Mouse (Mus musculus): ENCODE measurements at regions not wholly inside any gene's neighbourhood (a gene's known extent, or its start where the extent isn't known, plus 50 kb on each side); places are given as distances from the start of the nearest gene placed in this dataset.
A peak's percentile ranks its signal among the peaks of the same experiment; 100 is the strongest.
"Not testable (repeated sequence)": the region's sequence is repeated elsewhere in the genome, so short reads cannot be mapped to it uniquely, and the experiment has no call there.

GRCm38 (mm10) chr13:70260003-70260496, 377.4 kb downstream of the Ice1 start:
- DNase-seq = no peak
- Histone ChIP-seq H3K27ac (no peak overlapping the region), H3K4me3 (no peak overlapping the region)
- no peak for TF ChIP-seq CTCF (IDR thresholded peaks at IDR 0.05)
- intact Hi-C loops (cut with DNase I) = no loop called here

GRCm38 (mm10) chr13:70263654-70264053, 373.8 kb downstream of the Ice1 start:
- H3K27ac ChIP-seq = no peak overlapping the region
- DNase-seq = no peak
- no peak for TF ChIP-seq CTCF (IDR thresholded peaks at IDR 0.05)
- intact Hi-C loops (cut with DNase I) = no loop called here
- H3K4me3 ChIP-seq = no peak overlapping the region

GRCm38 (mm10) chr13:70276884-70277378, 360.5 kb downstream of the Ice1 start:
- intact Hi-C loops (cut with DNase I); H3K27ac ChIP-seq; H3K4me3 ChIP-seq; DNase-seq: not testable (repeated sequence)

GRCm38 (mm10) chr13:70277667-70278591, 359.5 kb downstream of the Ice1 start:
- intact Hi-C loops (cut with DNase I) = no loop called here
- 0 out of 2 replicates have a peak overlapping the region, but pooled peaks have one; percentile 4 for H3K27ac ChIP-seq
- TF ChIP-seq CTCF (IDR thresholded peaks at IDR 0.05) = no peak
- DNase-seq = no peak
- H3K4me3 ChIP-seq = 0 out of 2 replicates have a peak overlapping the region, but pooled peaks have one; percentile 7

GRCm38 (mm10) chr13:70281051-70281847, 356.2 kb downstream of the Ice1 start:
- H3K27ac ChIP-seq = no peak overlapping the region
- TF ChIP-seq CTCF (IDR thresholded peaks at IDR 0.05) = no peak
- DNase-seq = no peak
- intact Hi-C loops (cut with DNase I) = no loop called here
- H3K4me3 ChIP-seq = no peak overlapping the region

- Histone ChIP-seq H3K4me3 (no peak overlapping the region), H3K27ac (no peak overlapping the region)
- no peak for TF ChIP-seq CTCF (IDR thresholded peaks at IDR 0.05)
- DNase-seq = no peak
- intact Hi-C loops (cut with DNase I) = no loop called here
Observed at GRCm38 (mm10) chr13:70282731-70283130, 354.7 kb downstream of the Ice1 start.

- Histone ChIP-seq H3K27ac (no peak overlapping the region), H3K4me3 (no peak overlapping the region)
- intact Hi-C loops (cut with DNase I) = no loop called here
- no peak for DNase-seq
- no peak for TF ChIP-seq CTCF (IDR thresholded peaks at IDR 0.05)
Observed at GRCm38 (mm10) chr13:70283231-70283630, 354.2 kb downstream of the Ice1 start.

GRCm38 (mm10) chr13:70292713-70293112, 344.7 kb downstream of the Ice1 start:
- no peak for DNase-seq

GRCm38 (mm10) chr13:70303953-70304525, 333.4 kb downstream of the Ice1 start:
- intact Hi-C loops (cut with DNase I) = no loop called here
- DNase-seq = no peak
- Histone ChIP-seq H3K4me3 (no peak overlapping the region), H3K27ac (no peak overlapping the region)
- TF ChIP-seq CTCF (IDR thresholded peaks at IDR 0.05) = no peak

More at GRCm38 (mm10) chr13:70292713-70293112, 344.7 kb downstream of the Ice1 start:
- no peak for TF ChIP-seq CTCF (IDR thresholded peaks at IDR 0.05)
- intact Hi-C loops (cut with DNase I) = no loop called here
- Histone ChIP-seq H3K4me3 (no peak overlapping the region), H3K27ac (no peak overlapping the region)

GRCm38 (mm10) chr13:70310516-70310915, 326.9 kb downstream of the Ice1 start:
- intact Hi-C loops (cut with DNase I) = no loop called here
- no peak overlapping the region for H3K27ac ChIP-seq
- no peak for DNase-seq
- H3K4me3 ChIP-seq = no peak overlapping the region
- TF ChIP-seq CTCF (IDR thresholded peaks at IDR 0.05) = no peak

GRCm38 (mm10) chr13:70311226-70312055, 326.0 kb downstream of the Ice1 start:
- no peak overlapping the region for H3K4me3 ChIP-seq
- no peak overlapping the region for H3K27ac ChIP-seq
- DNase-seq = no peak
- no peak for TF ChIP-seq CTCF (IDR thresholded peaks at IDR 0.05)
- intact Hi-C loops (cut with DNase I) = no loop called here

GRCm38 (mm10) chr13:70313205-70313604, 324.2 kb downstream of the Ice1 start:
- no peak overlapping the region for H3K4me3 ChIP-seq

More at GRCm38 (mm10) chr13:70313205-70313604, 324.2 kb downstream of the Ice1 start:
- intact Hi-C loops (cut with DNase I) = no loop called here
- DNase-seq = no peak
- no peak overlapping the region for H3K27ac ChIP-seq
- no peak for TF ChIP-seq CTCF (IDR thresholded peaks at IDR 0.05)

Data from gastrocnemius, adult 2 months (tissue).